Mouse (Mus musculus) MEL (cell line): ENCODE measurements around the gene Ncmap. TPM values are rescaled to one million over a fixed set of nuclear protein-coding genes. Genes with fewer than 3 reads are reported as not detected.

Experiments
- DNase-seq: peaks from one replicate; pipeline ENCODE4 v3.0.0; 2011; ENCODE audit warnings: low read depth, low spot score
- H3K27ac ChIP-seq: 2 replicates; pipeline ENCODE4 v1.5.1; 2012; ENCODE audit warnings: low read depth, mild to moderate bottlenecking, control low read depth, low read length, moderate library complexity; ENCODE audit not compliant: control insufficient read depth
- H3K27me3 ChIP-seq, 2 experiments: fragments of 150-350 bp in 1 of 2; sonication (generic) in 1 of 2; 2 replicates each; pipeline ENCODE4 v1.6.1; 2012; ENCODE audit warnings: low read length in 2 of 2, mild to moderate bottlenecking in 2 of 2, improper control_type of control experiment in 1 of 2, moderate library complexity in 1 of 2; ENCODE audit not compliant: insufficient read depth in 2 of 2, control insufficient read depth in 1 of 2
- H3K36me3 ChIP-seq, 2 experiments: 2 replicates each; pipeline ENCODE4 v1.6.1; 2012 to 2014; ENCODE audit warnings: low read length in 2 of 2, improper control_type of control experiment in 1 of 2, inconsistent platforms in 1 of 2, mild to moderate bottlenecking in 1 of 2; ENCODE audit not compliant: insufficient read depth in 2 of 2, control insufficient read depth in 1 of 2
- H3K4me1 ChIP-seq, 2 experiments: fragments of 150-350 bp in 1 of 2; sonication (generic) in 1 of 2; 2 replicates each; pipeline ENCODE4 v1.6.1; 2012; ENCODE audit warnings: low read length in 2 of 2, improper control_type of control experiment in 1 of 2, mild to moderate bottlenecking in 1 of 2; ENCODE audit not compliant: insufficient read depth in 2 of 2, control insufficient read depth in 1 of 2
- H3K4me3 ChIP-seq, 2 experiments: fragments of 150-350 bp in 1 of 2; sonication (generic) in 1 of 2; 2 replicates each; pipeline ENCODE4 v1.5.1; 2012; ENCODE audit warnings: low read depth in 2 of 2, low read length in 2 of 2, mild to moderate bottlenecking in 2 of 2, moderate library complexity in 2 of 2, control low read depth in 1 of 2, improper control_type of control experiment in 1 of 2; ENCODE audit not compliant: control insufficient read depth in 1 of 2, insufficient read depth in 1 of 2
- H3K79me2 ChIP-seq: 2 replicates; pipeline ENCODE4 v1.6.1; 2012; ENCODE audit warnings: mild to moderate bottlenecking, low read length, moderate library complexity; ENCODE audit not compliant: control insufficient read depth, poor library complexity, insufficient read depth
- H3K9ac ChIP-seq: 2 replicates; pipeline ENCODE4 v1.6.1; 2012; ENCODE audit warnings: low read depth, mild to moderate bottlenecking, control low read depth, low read length, moderate library complexity; ENCODE audit not compliant: control insufficient read depth, poor library complexity, severe bottlenecking
- H3K9me3 ChIP-seq: fragments of 150-350 bp; sonication (generic); replicated peaks from 2 replicates; pipeline ENCODE4 v1.6.1; 2012; ENCODE audit warnings: mild to moderate bottlenecking, low read length, improper control_type of control experiment, moderate library complexity; ENCODE audit not compliant: insufficient read depth
- BHLHE40 ChIP-seq: IDR thresholded peaks from 2 replicates; pipeline ENCODE4 v1.6.1; 2012; ENCODE audit warnings: low read depth, mild to moderate bottlenecking, inconsistent platforms, low read length, improper control_type of control experiment, borderline replicate concordance
- CHD2 ChIP-seq: IDR thresholded peaks from 2 replicates; pipeline ENCODE4 v1.6.1; 2011; ENCODE audit warnings: low read length, improper control_type of control experiment
- ELF1 ChIP-seq: IDR thresholded peaks from 2 replicates; pipeline ENCODE4 v1.6.1; 2014; ENCODE audit warnings: low read depth, mild to moderate bottlenecking, inconsistent platforms, low read length, improper control_type of control experiment, moderate library complexity
- ETS1 ChIP-seq: IDR thresholded peaks from 2 replicates; pipeline ENCODE4 v1.6.1; 2012; ENCODE audit warnings: low read depth, mild to moderate bottlenecking, inconsistent platforms, low read length, improper control_type of control experiment, moderate library complexity
- GATA1 ChIP-seq: IDR thresholded peaks from 2 replicates; pipeline ENCODE4 v1.6.1; 2011; ENCODE audit warnings: low read depth, low read length, improper control_type of control experiment
- JUND ChIP-seq: IDR thresholded peaks from 2 replicates; pipeline ENCODE4 v1.6.1; 2011; ENCODE audit warnings: low read depth, mild to moderate bottlenecking, improper control_type of control experiment, low read length
- KAT2A ChIP-seq: conservative IDR thresholded peaks from 2 replicates; pipeline ENCODE4 v1.6.1; 2012; ENCODE audit warnings: low read depth, low read length, improper control_type of control experiment, inconsistent platforms
- MAFK ChIP-seq: IDR thresholded peaks from 2 replicates; pipeline ENCODE4 v1.6.1; 2011; ENCODE audit warnings: low read depth, mild to moderate bottlenecking, low read length, improper control_type of control experiment, borderline replicate concordance
- MEF2A ChIP-seq: IDR thresholded peaks from 2 replicates; pipeline ENCODE4 v1.6.1; 2014; ENCODE audit warnings: low read depth, mild to moderate bottlenecking, inconsistent platforms, low read length, improper control_type of control experiment; ENCODE audit not compliant: poor library complexity, insufficient replicate concordance, severe bottlenecking; ENCODE audit errors: extremely low read depth
- MYB ChIP-seq: IDR thresholded peaks from 2 replicates; pipeline ENCODE4 v1.6.1; 2011; ENCODE audit warnings: mild to moderate bottlenecking, low read depth, low read length, improper control_type of control experiment
- NELFE ChIP-seq: IDR thresholded peaks from 2 replicates; pipeline ENCODE4 v1.6.1; 2011; ENCODE audit warnings: low read depth, low read length, improper control_type of control experiment
- POLR2A ChIP-seq, 2 experiments: IDR thresholded peaks; 2 replicates each; pipeline ENCODE4 v1.6.1; 2011 to 2012; ENCODE audit warnings: low read length in 2 of 2, mild to moderate bottlenecking in 2 of 2, control low read depth in 1 of 2, improper control_type of control experiment in 1 of 2, low read depth in 1 of 2, moderate library complexity in 1 of 2; ENCODE audit not compliant: control insufficient read depth in 1 of 2, insufficient read depth in 1 of 2, poor library complexity in 1 of 2
- POLR2AphosphoS5 ChIP-seq: IDR thresholded peaks from 2 replicates; pipeline ENCODE4 v1.6.1; 2012; ENCODE audit warnings: low read depth, borderline replicate concordance, mild to moderate bottlenecking, inconsistent platforms, low read length, moderate library complexity, mixed read lengths
- RAD21 ChIP-seq: IDR thresholded peaks from 2 replicates; pipeline ENCODE4 v1.6.1; 2011; ENCODE audit warnings: mild to moderate bottlenecking, low read depth, low read length, improper control_type of control experiment
- RCOR1 ChIP-seq: IDR thresholded peaks from 2 replicates; pipeline ENCODE4 v1.6.1; 2012; ENCODE audit warnings: low read depth, mild to moderate bottlenecking, inconsistent platforms, low read length, improper control_type of control experiment
- SIN3A ChIP-seq: IDR thresholded peaks from 2 replicates; pipeline ENCODE4 v1.6.1; 2012; ENCODE audit warnings: low read length, improper control_type of control experiment, inconsistent platforms
- SMC3 ChIP-seq: IDR thresholded peaks from 2 replicates; pipeline ENCODE4 v1.6.1; 2011; ENCODE audit warnings: low read depth, low read length, improper control_type of control experiment
- TAL1 ChIP-seq: IDR thresholded peaks from 2 replicates; pipeline ENCODE4 v1.6.1; 2012; ENCODE audit warnings: mild to moderate bottlenecking, inconsistent platforms, low read length, moderate library complexity, mixed read lengths
- TBP ChIP-seq: IDR thresholded peaks from 2 replicates; pipeline ENCODE4 v1.8.0; 2011; ENCODE audit warnings: low read depth, low read length, improper control_type of control experiment
- USF1 ChIP-seq: IDR thresholded peaks from 2 replicates; pipeline ENCODE4 v1.6.1; 2014; ENCODE audit warnings: low read depth, mild to moderate bottlenecking, inconsistent platforms, low read length, improper control_type of control experiment, moderate library complexity
- polyA plus RNA-seq, 2 experiments: library from polyadenylated mRNA; stranded (reverse) in 1 of 2; unstranded in 1 of 2; fragments of >175 nt in 1 of 2; fragments of >200 nt in 1 of 2; gene quantifications; 2 replicates each; pipeline versions ENCODE4 v1.2.1 to v1.2.4; 2012; ENCODE audit warnings: low replicate concordance in 2 of 2, low read depth in 1 of 2; ENCODE audit not compliant: insufficient read length in 2 of 2, insufficient read depth in 1 of 2, missing spikeins in 1 of 2
- total RNA-seq: library from RNA; depleted of rRNA; stranded (reverse); fragments of 300-350 nt; gene quantifications from 2 replicates; pipeline ENCODE4 v1.2.3, GENCODE M21; 2012

Gene Ncmap
- total and polyA plus RNA-seq, 3 experiments, result 0.08 to 0.22 TPM; not detected in 1

DNA sequence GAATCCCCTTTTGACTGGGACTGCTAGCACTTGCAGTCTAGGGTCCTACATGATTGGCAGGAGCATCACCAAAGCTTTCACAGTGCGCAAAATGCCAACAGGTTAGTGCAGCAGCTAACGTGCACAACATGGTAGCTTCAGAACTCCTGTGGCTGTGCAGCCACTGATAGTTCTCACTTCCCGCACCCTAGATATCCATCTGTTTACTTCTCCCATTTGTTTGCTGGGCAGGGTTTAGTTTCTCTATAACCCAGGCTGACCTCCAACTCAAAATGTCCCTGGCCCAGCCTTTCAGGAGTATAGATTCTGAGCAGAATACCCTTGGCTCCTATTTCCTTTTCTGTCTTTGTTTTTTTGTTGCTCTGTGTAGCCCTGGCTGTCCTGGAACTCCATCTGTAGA is 71.6 kb downstream of the Ncmap start:
- Histone ChIP-seq H3K9me3 (no peaks in the 10 kb centered on the region), H3K36me3 (peaks cover 0 to 58% of the 10 kb centered on the region in 2 experiments; a peak in 2 of 4 replicates), H3K27me3 (no peaks in the 10 kb centered on the region), H3K4me1 (no peaks in the 10 kb centered on the region), H3K4me3 (no peak overlapping the region), H3K27ac (no peak overlapping the region), H3K9ac (no peak overlapping the region), H3K79me2 (peaks cover 2% of the 10 kb centered on the region; the same call in 1 of the 2 replicates)
- DNase-seq, result no peak
- no peak for TF ChIP-seq POLR2AphosphoS5
- TF ChIP-seq TBP, result no peak
- no peak for TF ChIP-seq KAT2A
- no peak for TF ChIP-seq GATA1
- TF ChIP-seq CHD2, result no peak
- no peak for TF ChIP-seq USF1
- no peak for TF ChIP-seq NELFE
- no peak for TF ChIP-seq MAFK
- no peak for TF ChIP-seq JUND

- no peak overlapping the region for H3K9ac ChIP-seq
Observed at GRCm38 (mm10) chr4:135326046-135326445, 72.0 kb downstream of the Ncmap start.

DNA sequence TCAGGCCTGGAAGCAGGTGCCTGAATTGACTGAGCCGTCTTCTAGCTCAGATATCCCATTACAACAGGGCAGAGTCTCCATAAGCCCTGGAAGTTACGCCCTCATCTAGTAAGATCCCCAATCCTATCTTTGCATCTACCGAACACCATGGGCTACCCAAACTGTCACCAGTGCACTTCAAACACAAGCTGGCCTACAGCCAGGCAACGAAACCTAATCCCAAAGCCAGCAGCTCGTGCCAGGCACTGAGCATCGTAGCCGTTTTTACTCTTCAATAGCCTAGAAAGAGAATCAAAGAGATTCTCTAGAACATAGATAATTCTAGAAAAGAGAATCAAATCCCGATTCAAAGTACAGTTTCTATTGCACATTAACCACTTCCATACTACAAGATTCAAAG is 75.0 kb downstream of the Ncmap start:
- H3K27me3 ChIP-seq, result no peaks in the 10 kb centered on the region
- no peak overlapping the region for H3K9ac ChIP-seq
- no peak for TF ChIP-seq NELFE
- TF ChIP-seq CHD2, result no peak
- TF ChIP-seq RCOR1, result no peak
- no peak for TF ChIP-seq GATA1
- TF ChIP-seq JUND, result no peak
- no peak for TF ChIP-seq KAT2A
- no peak for TF ChIP-seq RAD21
- no peak for TF ChIP-seq SMC3
- no peak for TF ChIP-seq POLR2AphosphoS5
- TF ChIP-seq BHLHE40, result no peak
- no peak for TF ChIP-seq MEF2A
- TF ChIP-seq ELF1, result no peak
- no peak for TF ChIP-seq USF1
- TF ChIP-seq, all 39 proteins: peak for 0
- no peaks in the 10 kb centered on the region for H3K4me1 ChIP-seq
- H3K36me3 ChIP-seq, result peaks cover 0 to 44% of the 10 kb centered on the region in 2 experiments; a peak in 2 of 4 replicates
- no peak overlapping the region for H3K27ac ChIP-seq
- no peaks in the 10 kb centered on the region; the same call in 1 of the 2 replicates for H3K79me2 ChIP-seq
- DNase-seq, result no peak
- no peak overlapping the region for H3K4me3 ChIP-seq
- no peaks in the 10 kb centered on the region for H3K9me3 ChIP-seq

More at GRCm38 (mm10) chr4:135326046-135326445, 72.0 kb downstream of the Ncmap start:
- Histone ChIP-seq H3K27me3 (no peaks in the 10 kb centered on the region), H3K4me3 (no peak overlapping the region), H3K9me3 (no peaks in the 10 kb centered on the region), H3K27ac (no peak overlapping the region), H3K4me1 (no peaks in the 10 kb centered on the region), H3K79me2 (no peaks in the 10 kb centered on the region; the same call in 1 of the 2 replicates), H3K36me3 (peaks cover 0 to 54% of the 10 kb centered on the region in 2 experiments; a peak in 2 of 4 replicates)
- TF ChIP-seq ETS1 (no peak), GATA1 (no peak), TAL1 (no peak), CHD2 (no peak), SIN3A (no peak), POLR2A (IDR thresholded peaks at IDR 0.05; ENCODE audit: control insufficient read depth in 1 of 2, insufficient read depth in 1 of 2, low read depth in 1 of 2, low read length in 2 of 2, poor library complexity in 1 of 2) (no peak), BHLHE40 (no peak), MYB (no peak)
- no peak for DNase-seq
